Mouse (Mus musculus) embryonic facial prominence, embryonic 11.5 days (tissue): ENCODE results near the gene Elmo1. TPM values are rescaled to one million over a fixed set of nuclear protein-coding genes. Genes with fewer than 3 reads are reported as not detected.

Experiments used
- ATAC-seq: fragments of 200-750 bp; cut with Nextera tagmentation; replicated peaks from 2 replicates; pipeline ENCODE4 v1.8.0; 2017; ENCODE audit warnings: low read depth; ENCODE audit not compliant: insufficient number of reproducible peaks, low FRiP score, low TSS enrichment
- DNase-seq: peaks from one replicate; pipeline ENCODE4 v3.0.0-alpha.2; 2015; ENCODE audit warnings: low spot score
- H3K27ac ChIP-seq: fragments of 300-500 bp; sonication (generic); replicated peaks from 2 replicates; pipeline ENCODE4 v1.5.1; 2014; ENCODE audit warnings: mild to moderate bottlenecking, low read depth, low read length, control low read depth
- H3K27me3 ChIP-seq: fragments of 300-500 bp; sonication (generic); 2 replicates; pipeline ENCODE4 v1.6.1; 2014; ENCODE audit warnings: mild to moderate bottlenecking, low read length, moderate library complexity, mixed read lengths; ENCODE audit not compliant: control insufficient read depth, insufficient read depth
- H3K36me3 ChIP-seq: fragments of 300-500 bp; sonication (generic); replicated peaks from 2 replicates; pipeline ENCODE4 v1.6.1; 2014; ENCODE audit warnings: low read depth, mild to moderate bottlenecking, low read length, moderate library complexity, mixed read lengths; ENCODE audit not compliant: control insufficient read depth, insufficient read depth
- H3K4me1 ChIP-seq: fragments of 300-500 bp; sonication (generic); 2 replicates; pipeline ENCODE4 v1.6.1; 2014; ENCODE audit warnings: low read length, mixed read lengths; ENCODE audit not compliant: control insufficient read depth, insufficient read depth
- H3K4me2 ChIP-seq: fragments of 300-500 bp; sonication (generic); 2 replicates; pipeline ENCODE4 v1.6.1; 2014; ENCODE audit warnings: low read depth, mild to moderate bottlenecking, control low read depth, low read length, moderate library complexity
- H3K4me3 ChIP-seq: fragments of 300-500 bp; sonication (generic); 2 replicates; pipeline ENCODE4 v1.5.1; 2014; ENCODE audit warnings: low read depth, low read length, control low read depth
- H3K9ac ChIP-seq: fragments of 300-500 bp; sonication (generic); replicated peaks from 2 replicates; pipeline ENCODE4 v1.6.1; 2014; ENCODE audit warnings: mild to moderate bottlenecking, control low read depth, low read length
- H3K9me3 ChIP-seq: fragments of 300-500 bp; sonication (generic); replicated peaks from 2 replicates; pipeline ENCODE4 v1.6.1; 2016; ENCODE audit warnings: mild to moderate bottlenecking, low read length, inconsistent platforms, mixed read lengths; ENCODE audit not compliant: control insufficient read depth
- WGBS: fragments of 180-500 bp; shearing (Covaris S2); extraction: QIAGEN DNeasy Blood & Tissue Kit; methylation state at CpG from one replicate; pipeline ENCODE4 v1.1.7; 2014; 5-methylcytosine and 5-hydroxymethylcytosine counted together
- polyA plus RNA-seq: library from polyadenylated mRNA; unstranded; fragments of >200 nt; fragmentation: Nextera tagmentation; extraction: Ambion mirVana; gene quantifications from 2 replicates; pipeline ENCODE4 v1.2.1, GENCODE M21; 2014

Elmo1 gene
- polyA plus RNA-seq, 1 experiment from 2014 or later: 8.8 TPM

GRCm38 (mm10) chr13:20464161-20464560 is 373.8 kb downstream of the Elmo1 start:
- Histone ChIP-seq H3K9me3 (no peaks in the 10 kb centered on the region), H3K4me2 (no peak overlapping the region), H3K27me3 (no peaks in the 10 kb centered on the region), H3K27ac (no peak overlapping the region), H3K4me1 (no peaks in the 10 kb centered on the region), H3K4me3 (no peak overlapping the region), H3K9ac (no peak overlapping the region), H3K36me3 (no peaks in the 10 kb centered on the region)
- ATAC-seq (no peak), DNase-seq (no peak)

GRCm38 (mm10) chr13:20467381-20467780 is 377.0 kb downstream of the Elmo1 start:
- H3K9me3 ChIP-seq: no peaks in the 10 kb centered on the region
- ATAC-seq: no peak
- no peaks in the 10 kb centered on the region for H3K36me3 ChIP-seq
- no peaks in the 10 kb centered on the region for H3K4me1 ChIP-seq
- H3K4me2 ChIP-seq: no peak overlapping the region
- no peak overlapping the region for H3K27ac ChIP-seq
- H3K9ac ChIP-seq: no peak overlapping the region
- no peak overlapping the region for H3K4me3 ChIP-seq
- no peaks in the 10 kb centered on the region for H3K27me3 ChIP-seq
- WGBS: 97% methylated on average over 1 of the region's 1 CpGs
- DNase-seq: no peak

- ATAC-seq (0 out of 2 replicates have a peak, but pooled peaks have one; percentile 32), DNase-seq (peak; percentile 75)
- Histone ChIP-seq H3K9ac (no peak overlapping the region), H3K36me3 (no peaks in the 10 kb centered on the region), H3K9me3 (no peaks in the 10 kb centered on the region), H3K4me3 (no peak overlapping the region), H3K4me1 (no peaks in the 10 kb centered on the region), H3K27me3 (no peaks in the 10 kb centered on the region), H3K4me2 (no peak overlapping the region), H3K27ac (no peak overlapping the region)
- 11% methylated on average over 6 of the region's 6 CpGs for WGBS
Measured at GRCm38 (mm10) chr13:20471732-20472131, 381.3 kb downstream of the Elmo1 start.

GRCm38 (mm10) chr13:20472301-20472831 is 382.0 kb downstream of the Elmo1 start:
- no peak overlapping the region for H3K4me3 ChIP-seq
- H3K9me3 ChIP-seq: no peaks in the 10 kb centered on the region
- peak; percentile 43 for DNase-seq
- no peak overlapping the region for H3K27ac ChIP-seq
- no peak overlapping the region for H3K4me2 ChIP-seq
- no peak overlapping the region for H3K9ac ChIP-seq
- 51% methylated on average over 10 of the region's 10 CpGs for WGBS
- no peaks in the 10 kb centered on the region for H3K27me3 ChIP-seq
- peak; percentile 46; the same call in 1 of the 2 replicates for ATAC-seq
- no peaks in the 10 kb centered on the region for H3K4me1 ChIP-seq
- no peaks in the 10 kb centered on the region for H3K36me3 ChIP-seq

GRCm38 (mm10) chr13:20472891-20473539 is 382.6 kb downstream of the Elmo1 start:
- H3K27ac ChIP-seq: no peak overlapping the region
- H3K4me1 ChIP-seq: no peaks in the 10 kb centered on the region
- no peak overlapping the region for H3K4me3 ChIP-seq
- no peaks in the 10 kb centered on the region for H3K9me3 ChIP-seq
- no peaks in the 10 kb centered on the region for H3K27me3 ChIP-seq
- no peak overlapping the region for H3K9ac ChIP-seq
- no peaks in the 10 kb centered on the region for H3K36me3 ChIP-seq
- no peak overlapping the region for H3K4me2 ChIP-seq
- ATAC-seq (no peak), DNase-seq (no peak)
- 84% methylated on average over 15 of the region's 15 CpGs for WGBS

- Histone ChIP-seq H3K9me3 (no peaks in the 10 kb centered on the region), H3K4me2 (no peak overlapping the region), H3K4me1 (no peaks in the 10 kb centered on the region), H3K36me3 (no peaks in the 10 kb centered on the region), H3K27me3 (no peaks in the 10 kb centered on the region), H3K9ac (no peak overlapping the region), H3K27ac (no peak overlapping the region), H3K4me3 (no peak overlapping the region)
- no peak for DNase-seq
- 76% methylated on average over 7 of the region's 7 CpGs for WGBS
- no peak for ATAC-seq
Measured at GRCm38 (mm10) chr13:20473641-20474078, 383.3 kb downstream of the Elmo1 start.

GRCm38 (mm10) chr13:20474600-20474999 is 384.2 kb downstream of the Elmo1 start:
- Histone ChIP-seq H3K4me3 (0 out of 2 replicates have a peak overlapping the region, but pooled peaks have one; percentile 2), H3K4me1 (no peaks in the 10 kb centered on the region), H3K9ac (no peak overlapping the region), H3K36me3 (no peaks in the 10 kb centered on the region), H3K27me3 (no peaks in the 10 kb centered on the region), H3K27ac (no peak overlapping the region), H3K4me2 (no peak overlapping the region), H3K9me3 (no peaks in the 10 kb centered on the region)
- DNase-seq (no peak), ATAC-seq (no peak)
- 88% methylated on average over 4 of the region's 4 CpGs for WGBS

- no peak overlapping the region for H3K9ac ChIP-seq
- ATAC-seq (no peak), DNase-seq (no peak)
- 92% methylated on average over 1 of the region's 1 CpGs for WGBS
- H3K36me3 ChIP-seq: no peaks in the 10 kb centered on the region
- H3K4me1 ChIP-seq: no peaks in the 10 kb centered on the region
- no peaks in the 10 kb centered on the region for H3K27me3 ChIP-seq
- H3K9me3 ChIP-seq: no peaks in the 10 kb centered on the region
- no peak overlapping the region for H3K27ac ChIP-seq
- H3K4me2 ChIP-seq: no peak overlapping the region
- no peak overlapping the region for H3K4me3 ChIP-seq
Measured at GRCm38 (mm10) chr13:20481805-20482204, 391.4 kb downstream of the Elmo1 start.
